Mouse (Mus musculus): ENCODE results near the gene Id3. TPM values are rescaled to one million over a fixed set of nuclear protein-coding genes. Genes with fewer than 3 reads are reported as not detected.

Gene Id3
- polyA plus RNA-seq, 1 experiment: 0.38 TPM

DNA sequence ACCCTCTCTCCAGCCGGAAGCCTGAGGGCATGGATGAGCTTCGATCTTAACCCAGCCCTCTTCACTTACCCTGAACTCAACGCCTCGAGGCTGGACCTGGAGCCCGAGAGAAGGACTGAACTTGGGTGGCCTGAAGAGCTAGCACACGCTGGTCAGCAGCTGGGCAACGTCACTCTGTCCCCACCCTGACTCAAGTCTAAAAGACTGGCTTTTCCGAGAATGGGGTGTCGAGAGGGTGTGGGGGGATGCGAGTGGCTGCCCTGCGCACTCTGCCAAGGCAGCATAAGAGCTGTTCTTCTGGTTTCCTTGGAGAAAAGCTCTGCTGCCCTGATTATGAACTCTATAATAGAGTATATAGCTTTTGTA, 1.6 kb downstream of the Id3 start:
- Histone ChIP-seq H3K36me3 (ENCODE audit: control insufficient read depth) (no peaks in the 10 kb centered on the region), H3K4me1 (ENCODE audit: control insufficient read depth) (peaks cover 37% of the 10 kb centered on the region), H3K27me3 (ENCODE audit: control insufficient read depth) (peaks cover 96% of the 10 kb centered on the region), H3K4me3 (replicated peaks) (peak overlapping the region; percentile 47), H3K9me3 (ENCODE audit: control insufficient read depth, low read length) (peaks cover 22% of the 10 kb centered on the region; the same call in 1 of the 2 replicates)
- TF ChIP-seq GATA1 (IDR thresholded peaks at IDR 0.05; ENCODE audit: low read length) (no peak), TAL1 (IDR thresholded peaks at IDR 0.05; ENCODE audit: low read length) (no peak)

DNA sequence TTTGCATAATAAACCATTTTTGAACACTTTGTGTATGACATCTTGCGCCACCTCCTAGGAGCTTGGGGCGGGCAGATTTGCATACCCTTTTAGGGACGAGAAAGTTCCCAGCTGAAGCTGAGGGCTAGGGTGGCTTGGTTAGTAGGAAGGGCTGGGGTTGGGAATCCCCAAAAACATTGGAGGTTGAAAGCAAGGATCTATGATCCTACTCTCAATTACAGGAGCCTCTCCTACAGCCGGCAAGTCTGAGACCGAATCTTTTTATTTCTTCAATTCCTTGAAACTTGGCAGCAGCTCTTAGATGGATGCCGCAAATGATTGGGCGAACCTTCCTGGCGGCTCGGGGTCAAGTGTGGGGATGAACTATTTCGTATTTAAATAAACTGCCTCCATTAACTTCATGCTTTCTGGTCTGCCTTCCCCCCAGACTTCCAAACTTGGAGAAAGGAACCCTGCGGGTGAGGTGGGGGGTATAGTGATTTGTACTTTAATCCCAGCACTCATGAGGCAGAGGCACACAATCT, 2.1 kb downstream of the Id3 start:
- peaks cover 32% of the 10 kb centered on the region for H3K4me1 ChIP-seq (ENCODE audit: control insufficient read depth)
- peaks cover 22% of the 10 kb centered on the region; the same call in 1 of the 2 replicates for H3K9me3 ChIP-seq (ENCODE audit: control insufficient read depth, low read length)
- no peaks in the 10 kb centered on the region for H3K36me3 ChIP-seq (ENCODE audit: control insufficient read depth)
- no peak overlapping the region for H3K4me3 ChIP-seq (replicated peaks)
- TF ChIP-seq TAL1 (IDR thresholded peaks at IDR 0.05; ENCODE audit: low read length): no peak
- TF ChIP-seq GATA1 (IDR thresholded peaks at IDR 0.05; ENCODE audit: low read length): no peak
- H3K27me3 ChIP-seq (ENCODE audit: control insufficient read depth): peaks cover 96% of the 10 kb centered on the region

DNA sequence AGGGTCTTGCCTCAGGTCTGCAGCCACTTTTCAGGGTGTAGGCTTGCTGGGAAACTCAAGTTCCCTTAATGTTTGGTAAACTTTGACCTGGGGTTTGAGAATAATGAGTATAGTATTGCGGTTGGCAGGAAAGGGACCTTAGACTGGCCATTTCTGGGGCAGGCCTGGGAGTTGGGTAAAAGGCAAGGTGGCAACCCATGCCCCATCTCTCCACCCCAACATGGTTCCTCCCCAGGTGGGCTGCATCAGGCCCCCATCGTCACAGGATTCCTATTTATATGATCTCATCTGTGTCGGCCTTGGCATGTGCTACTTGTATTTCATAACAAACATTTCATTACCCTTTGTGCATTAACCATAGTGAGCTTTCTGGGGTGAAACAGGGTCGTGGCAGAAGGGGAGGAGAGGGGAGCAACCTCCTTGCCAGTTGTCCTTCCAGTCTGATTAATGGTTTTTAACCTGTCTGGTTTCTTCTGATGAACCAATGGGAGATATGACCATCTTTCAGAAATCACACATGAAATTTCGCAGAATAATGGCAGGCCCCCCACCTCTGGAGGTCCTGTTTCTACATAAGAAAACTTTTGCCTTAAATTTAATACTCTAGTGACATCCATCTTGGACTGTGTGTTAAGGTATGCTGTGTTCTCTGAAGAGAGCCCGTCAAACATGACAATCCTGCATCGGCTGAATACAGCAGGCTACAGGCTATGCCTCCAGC, 2.9 kb downstream of the Id3 start:
- peaks cover 22% of the 10 kb centered on the region; the same call in 1 of the 2 replicates for H3K9me3 ChIP-seq (ENCODE audit: control insufficient read depth, low read length)
- H3K36me3 ChIP-seq (ENCODE audit: control insufficient read depth): no peaks in the 10 kb centered on the region
- no peak for TF ChIP-seq GATA1 (IDR thresholded peaks at IDR 0.05; ENCODE audit: low read length)
- no peak for TF ChIP-seq TAL1 (IDR thresholded peaks at IDR 0.05; ENCODE audit: low read length)
- peaks cover 96% of the 10 kb centered on the region for H3K27me3 ChIP-seq (ENCODE audit: control insufficient read depth)
- no peak overlapping the region for H3K4me3 ChIP-seq (replicated peaks)
- peaks cover 28% of the 10 kb centered on the region for H3K4me1 ChIP-seq (ENCODE audit: control insufficient read depth)

DNA sequence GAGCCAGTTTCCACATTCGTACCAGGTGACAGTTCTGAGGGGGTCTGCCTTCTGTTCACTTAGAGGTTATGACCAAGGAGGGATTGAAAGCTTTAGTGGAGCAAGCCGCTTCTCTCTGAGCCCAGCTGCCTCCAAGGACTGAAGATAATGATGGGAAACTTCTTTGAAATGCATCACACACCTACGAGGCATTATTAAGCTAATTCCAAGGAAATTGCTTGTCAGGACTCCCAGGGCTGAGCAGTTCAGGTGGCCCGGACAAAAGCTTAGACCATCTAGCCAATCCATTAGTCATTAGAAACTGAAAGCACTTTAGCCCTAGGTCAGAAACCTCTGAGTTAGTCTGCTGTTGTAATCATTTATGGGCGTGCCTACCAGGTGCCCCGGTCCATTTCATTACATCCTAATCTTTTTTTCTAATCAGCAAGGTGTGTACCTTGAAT, 3.4 kb downstream of the Id3 start:
- Histone ChIP-seq H3K4me3 (replicated peaks) (no peak overlapping the region), H3K36me3 (ENCODE audit: control insufficient read depth) (no peaks in the 10 kb centered on the region), H3K27me3 (ENCODE audit: control insufficient read depth) (peaks cover 95% of the 10 kb centered on the region), H3K4me1 (ENCODE audit: control insufficient read depth) (peaks cover 28% of the 10 kb centered on the region), H3K9me3 (ENCODE audit: control insufficient read depth, low read length) (peaks cover 22% of the 10 kb centered on the region; the same call in 1 of the 2 replicates)
- TF ChIP-seq GATA1 (IDR thresholded peaks at IDR 0.05; ENCODE audit: low read length): no peak
- no peak for TF ChIP-seq TAL1 (IDR thresholded peaks at IDR 0.05; ENCODE audit: low read length)

DNA sequence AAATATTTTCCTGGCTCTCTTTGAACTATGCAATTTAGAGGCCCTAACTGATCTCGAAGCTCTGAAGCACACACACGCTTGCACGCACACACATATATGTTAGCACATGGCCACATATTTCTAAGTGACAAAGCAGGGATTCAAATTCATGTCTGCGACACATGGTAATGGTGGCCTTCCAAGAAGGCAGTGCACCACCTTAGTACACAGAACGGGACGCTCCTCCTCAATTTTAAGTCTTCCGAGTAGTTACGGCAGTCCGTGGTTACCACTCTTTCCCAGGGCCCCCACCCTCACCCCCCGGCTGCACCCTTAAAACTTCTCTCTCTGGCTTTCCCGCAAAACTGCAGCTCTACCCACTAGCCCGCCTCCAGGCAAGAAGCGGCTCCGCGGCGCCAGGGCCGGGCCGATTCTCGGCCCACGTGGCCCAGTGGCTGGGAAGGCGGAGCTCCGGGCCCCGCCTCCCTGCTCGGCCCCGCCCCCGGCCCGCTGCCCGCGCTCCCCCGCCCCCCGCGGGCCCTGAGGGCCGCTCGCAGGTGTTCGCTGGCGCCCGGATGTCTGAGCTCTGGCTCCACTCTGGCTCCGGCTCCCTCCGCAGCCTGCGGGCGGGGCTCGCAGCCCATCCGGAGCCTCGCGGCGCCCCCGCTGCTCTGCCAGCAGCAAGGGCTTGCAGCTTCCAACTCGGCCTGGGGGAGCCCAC, 4.3 kb downstream of the Id3 start:
- H3K4me1 ChIP-seq (ENCODE audit: control insufficient read depth): peaks cover 28% of the 10 kb centered on the region
- H3K36me3 ChIP-seq (ENCODE audit: control insufficient read depth): no peaks in the 10 kb centered on the region
- H3K27me3 ChIP-seq (ENCODE audit: control insufficient read depth): peaks cover 90% of the 10 kb centered on the region

DNA sequence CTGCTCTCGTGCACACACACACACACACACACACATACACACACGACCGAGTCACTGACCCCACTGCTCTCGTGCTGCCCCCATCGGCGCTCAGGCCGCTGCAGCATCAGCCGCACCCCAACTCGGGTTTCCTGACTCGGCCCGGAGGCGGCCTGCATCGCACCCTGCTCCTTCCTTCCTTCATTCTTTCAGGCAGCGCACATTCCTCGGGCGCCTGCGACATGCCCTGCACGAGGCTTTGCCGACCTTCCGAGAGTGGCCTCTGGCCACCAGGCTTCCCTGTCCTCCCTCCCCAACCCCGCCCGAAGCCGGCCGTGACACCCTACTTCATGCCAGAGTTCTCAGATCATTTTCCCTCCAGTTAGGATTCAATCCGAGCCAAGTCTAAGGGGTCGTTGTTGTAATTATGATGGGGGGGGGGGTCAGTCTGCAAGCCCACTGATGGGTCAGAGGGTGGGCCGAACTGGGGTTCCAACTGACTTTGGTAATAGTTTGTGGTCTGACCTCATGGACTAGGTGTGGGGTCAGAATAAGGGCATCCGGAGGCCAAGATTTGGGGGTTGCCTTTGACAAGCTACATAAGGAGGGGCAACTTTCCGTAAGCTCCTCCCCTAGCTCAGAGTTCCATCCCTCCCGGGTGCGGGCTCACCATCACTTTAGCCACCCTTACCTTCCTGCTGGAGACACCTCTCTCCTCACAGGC, 5.2 kb downstream of the Id3 start:
- Histone ChIP-seq H3K4me3 (replicated peaks) (peak overlapping the region; percentile 12), H3K4me1 (ENCODE audit: control insufficient read depth) (peaks cover 27% of the 10 kb centered on the region), H3K9me3 (ENCODE audit: control insufficient read depth, low read length) (peaks cover 25% of the 10 kb centered on the region), H3K36me3 (ENCODE audit: control insufficient read depth) (no peaks in the 10 kb centered on the region), H3K27me3 (ENCODE audit: control insufficient read depth) (peaks cover 81% of the 10 kb centered on the region)
- TF ChIP-seq TAL1 (IDR thresholded peaks at IDR 0.05; ENCODE audit: low read length) (no peak), GATA1 (IDR thresholded peaks at IDR 0.05; ENCODE audit: low read length) (no peak)

More for the DNA sequence above, 4.3 kb downstream of the Id3 start:
- TF ChIP-seq TAL1 (IDR thresholded peaks at IDR 0.05; ENCODE audit: low read length) (no peak), GATA1 (IDR thresholded peaks at IDR 0.05; ENCODE audit: low read length) (no peak)
- Histone ChIP-seq H3K9me3 (ENCODE audit: control insufficient read depth, low read length) (peaks cover 22% of the 10 kb centered on the region; the same call in 1 of the 2 replicates), H3K4me3 (replicated peaks) (peak overlapping the region; percentile 34)

DNA sequence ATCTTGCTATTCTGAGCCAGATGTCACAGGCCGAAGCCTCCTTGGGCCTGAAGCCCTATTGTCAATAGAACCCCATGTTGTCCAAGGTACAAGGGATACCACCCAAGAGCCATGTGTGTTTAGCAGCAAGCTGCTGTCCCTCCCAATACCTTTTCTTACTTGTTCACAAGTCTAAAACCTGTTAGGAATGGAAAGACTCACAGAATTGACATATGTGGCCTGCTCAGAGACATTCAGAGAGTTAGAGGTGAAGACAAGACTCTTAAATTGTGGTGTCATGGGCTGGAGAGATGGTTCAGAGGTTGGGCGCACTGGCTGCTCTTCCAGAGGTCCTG, 5.7 kb downstream of the Id3 start:
- H3K9me3 ChIP-seq (ENCODE audit: control insufficient read depth, low read length): peaks cover 23% of the 10 kb centered on the region
- H3K27me3 ChIP-seq (ENCODE audit: control insufficient read depth): peaks cover 79% of the 10 kb centered on the region
- H3K4me3 ChIP-seq (replicated peaks): no peak overlapping the region
- H3K36me3 ChIP-seq (ENCODE audit: control insufficient read depth): no peaks in the 10 kb centered on the region
- peaks cover 22% of the 10 kb centered on the region for H3K4me1 ChIP-seq (ENCODE audit: control insufficient read depth)
- no peak for TF ChIP-seq TAL1 (IDR thresholded peaks at IDR 0.05; ENCODE audit: low read length)
- TF ChIP-seq GATA1 (IDR thresholded peaks at IDR 0.05; ENCODE audit: low read length): no peak

DNA sequence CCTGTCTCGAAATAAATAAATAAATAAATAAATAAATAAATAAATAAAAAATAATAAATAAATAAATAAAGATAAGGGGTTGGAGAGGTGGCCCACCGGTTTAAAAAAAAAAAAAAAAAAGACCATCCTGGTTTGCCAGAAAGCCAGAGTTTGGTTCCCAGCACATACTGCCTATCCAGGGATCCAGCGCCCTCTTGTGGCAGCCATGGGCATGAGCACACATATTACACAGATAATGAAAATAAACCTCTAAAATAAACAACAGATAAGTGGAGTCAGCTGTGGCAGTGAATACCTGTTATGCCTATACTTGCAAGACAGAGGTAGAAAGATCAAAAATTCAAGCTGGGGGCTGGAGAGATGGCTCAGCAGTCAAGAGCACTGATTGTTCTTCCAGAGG, 6.4 kb downstream of the Id3 start:
- peaks cover 14% of the 10 kb centered on the region for H3K4me1 ChIP-seq (ENCODE audit: control insufficient read depth)
- H3K9me3 ChIP-seq (ENCODE audit: control insufficient read depth, low read length): peaks cover 19% of the 10 kb centered on the region
- no peak overlapping the region for H3K4me3 ChIP-seq (replicated peaks)
- H3K27me3 ChIP-seq (ENCODE audit: control insufficient read depth): peaks cover 75% of the 10 kb centered on the region
- no peaks in the 10 kb centered on the region for H3K36me3 ChIP-seq (ENCODE audit: control insufficient read depth)
- TF ChIP-seq GATA1 (IDR thresholded peaks at IDR 0.05; ENCODE audit: low read length): no peak
- no peak for TF ChIP-seq TAL1 (IDR thresholded peaks at IDR 0.05; ENCODE audit: low read length)

DNA sequence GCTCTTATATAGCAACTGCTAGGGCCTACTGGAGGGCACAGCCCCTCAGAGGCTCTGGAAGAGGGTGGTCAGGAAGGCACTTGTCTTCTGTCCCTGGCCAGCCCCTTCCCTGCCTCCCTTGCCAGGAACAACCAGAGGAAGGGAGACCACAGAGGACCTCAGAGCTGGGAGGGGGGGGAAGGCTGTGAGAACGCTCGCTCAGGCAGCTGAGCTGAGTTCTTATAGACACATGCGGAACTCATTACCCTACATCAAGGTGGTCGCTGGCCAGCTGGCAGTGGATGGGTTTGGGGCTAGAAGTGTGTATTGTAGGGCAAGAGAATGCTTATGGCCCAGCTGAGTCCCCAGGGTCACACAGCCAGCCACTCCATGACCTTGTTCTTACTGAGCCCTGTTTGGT, 7.3 kb downstream of the Id3 start:
- TF ChIP-seq GATA1 (IDR thresholded peaks at IDR 0.05; ENCODE audit: low read length): no peak
- no peak for TF ChIP-seq TAL1 (IDR thresholded peaks at IDR 0.05; ENCODE audit: low read length)
- Histone ChIP-seq H3K27me3 (ENCODE audit: control insufficient read depth) (peaks cover 69% of the 10 kb centered on the region), H3K4me1 (ENCODE audit: control insufficient read depth) (peaks cover 11% of the 10 kb centered on the region), H3K9me3 (ENCODE audit: control insufficient read depth, low read length) (peaks cover 17% of the 10 kb centered on the region), H3K36me3 (ENCODE audit: control insufficient read depth) (no peaks in the 10 kb centered on the region), H3K4me3 (replicated peaks) (no peak overlapping the region)
